Mouse (Mus musculus) left cerebral cortex, adult 18-20 months (tissue): ENCODE measurements around the gene Nckap5l. TPM values are rescaled to one million over a fixed set of nuclear protein-coding genes. Genes with fewer than 3 reads are reported as not detected.

ENCODE experiments used
- DNase-seq, 2 experiments: peaks; one replicate each; pipeline ENCODE4 v3.0.0; 2021 to 2022; ENCODE audit warnings: low spot score in 2 of 2, mixed read lengths in 1 of 2
- total RNA-seq, 2 experiments: library from RNA; stranded (reverse); gene quantifications; 2 replicates each; pipeline ENCODE4 v1.2.3; 2021

Nckap5l gene
- total RNA-seq, 2 experiments from 2014 or later, result 17.0 to 19.0 TPM

- no peak for DNase-seq
Measured at GRCm38 (mm10) chr15:99433081-99433718, 24.3 kb downstream of the Nckap5l start.

- DNase-seq, result no peak
Measured at GRCm38 (mm10) chr15:99431967-99432366, 25.6 kb downstream of the Nckap5l start.

DNA sequence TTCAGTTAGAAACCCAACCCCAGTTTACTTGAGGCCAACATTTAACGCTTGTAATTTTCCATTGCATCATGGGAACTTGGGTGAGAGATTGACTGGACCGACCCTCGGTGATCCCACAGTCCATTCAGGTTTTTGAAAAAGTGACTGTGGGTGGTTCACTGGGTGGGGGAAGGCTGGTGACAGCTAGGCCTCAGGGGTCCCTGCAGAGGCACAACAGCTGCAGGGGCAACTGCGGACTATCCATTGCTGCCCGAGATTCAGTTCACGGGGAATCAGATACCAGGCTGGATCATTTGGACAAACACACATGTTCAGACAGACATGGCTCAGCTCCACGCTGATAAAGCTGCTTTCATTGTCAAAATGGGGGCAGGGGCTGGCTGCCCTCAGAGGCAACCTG is 26.0 kb downstream of the Nckap5l start:
- DNase-seq, result no peak

- DNase-seq, result no peak
Measured at GRCm38 (mm10) chr15:99431063-99431462, 26.5 kb downstream of the Nckap5l start.

GRCm38 (mm10) chr15:99430394-99430793 is 27.2 kb downstream of the Nckap5l start:
- no peak for DNase-seq

- DNase-seq, result no peak
Measured at GRCm38 (mm10) chr15:99423884-99424283, 33.7 kb downstream of the Nckap5l start.

GRCm38 (mm10) chr15:99423131-99423530 is 34.4 kb downstream of the Nckap5l start:
- DNase-seq, result no peak

- DNase-seq, result no peak
Measured at GRCm38 (mm10) chr15:99422551-99422950, 35.0 kb downstream of the Nckap5l start.

DNA sequence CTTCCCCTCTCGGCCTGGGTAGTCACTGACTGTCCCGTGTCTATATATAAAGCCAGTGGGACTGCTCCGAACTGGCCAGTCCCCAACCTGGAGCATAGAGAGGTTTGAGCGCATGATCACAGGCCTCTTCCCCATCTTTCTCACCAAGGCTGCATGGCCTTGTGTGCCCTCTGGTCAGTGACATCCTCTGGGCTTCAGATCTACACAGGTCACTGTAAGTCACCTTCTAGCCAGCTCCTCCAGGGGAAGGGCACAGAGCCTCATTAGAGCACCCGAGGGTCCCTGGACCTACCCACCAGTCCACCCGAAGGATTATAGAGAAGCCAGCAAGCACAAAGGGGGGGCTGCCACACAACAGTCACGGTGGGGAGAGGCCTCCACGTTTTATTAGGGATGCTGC is 35.9 kb downstream of the Nckap5l start:
- DNase-seq, result no peak

DNA sequence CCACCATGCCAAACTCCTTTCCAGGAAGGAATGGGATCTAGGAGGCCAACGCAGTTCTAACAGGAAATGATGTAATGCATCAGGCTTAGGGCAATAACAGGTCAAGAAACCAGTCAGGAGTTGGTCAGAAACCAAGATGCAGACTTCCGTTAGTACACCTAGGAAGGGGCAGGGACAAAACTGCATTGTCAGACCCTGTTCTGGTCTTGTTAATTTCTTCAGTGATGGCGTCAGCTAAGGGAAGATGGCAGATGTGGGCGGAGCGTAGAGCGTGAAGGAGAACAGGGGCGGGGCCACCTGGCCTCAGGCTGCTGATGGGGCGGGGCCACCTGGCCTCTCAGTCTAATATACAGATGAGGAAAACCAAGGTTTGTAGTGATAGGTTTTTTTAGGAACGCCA is 36.4 kb downstream of the Nckap5l start:
- DNase-seq, result no peak

DNA sequence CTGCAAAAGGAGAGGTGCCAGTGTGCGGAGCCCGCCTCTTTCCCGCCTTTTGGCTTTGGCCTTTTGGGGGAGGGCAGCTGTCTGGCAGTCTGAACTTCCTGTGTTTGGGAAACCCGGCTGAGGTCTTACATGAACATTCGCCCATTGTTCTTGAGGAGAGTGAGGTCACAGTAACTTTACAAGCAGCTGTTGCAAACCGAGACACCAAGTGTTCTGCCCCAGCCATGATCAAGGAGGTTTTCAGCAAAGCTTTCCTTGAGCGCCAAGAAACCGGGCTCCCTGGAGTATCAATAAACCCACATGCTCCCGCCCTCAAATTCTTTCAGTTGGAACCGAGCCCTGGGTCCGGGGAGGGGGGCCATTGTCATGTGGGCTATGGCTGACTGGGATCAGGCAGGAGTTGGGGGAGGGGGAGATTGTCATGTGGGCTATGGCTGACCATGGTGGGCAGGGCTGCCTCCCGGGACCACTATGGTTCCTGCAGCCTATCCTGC is 37.0 kb downstream of the Nckap5l start:
- no peak for DNase-seq

GRCm38 (mm10) chr15:99420101-99420500 is 37.4 kb downstream of the Nckap5l start:
- no peak for DNase-seq

GRCm38 (mm10) chr15:99417692-99418271 is 39.8 kb downstream of the Nckap5l start:
- no peak for DNase-seq

GRCm38 (mm10) chr15:99416957-99417356 is 40.6 kb downstream of the Nckap5l start:
- DNase-seq, result no peak

- DNase-seq, result peak; percentile 70 to 85
Measured at GRCm38 (mm10) chr15:99416348-99416882, 41.1 kb downstream of the Nckap5l start.

GRCm38 (mm10) chr15:99415793-99416192 is 41.8 kb downstream of the Nckap5l start:
- DNase-seq, result peak in 1 of 2 experiments; percentile 56

GRCm38 (mm10) chr15:99411747-99412146 is 45.8 kb downstream of the Nckap5l start:
- peak in 1 of 2 experiments; percentile 32 for DNase-seq

GRCm38 (mm10) chr15:99408845-99409244 is 48.7 kb downstream of the Nckap5l start:
- no peak for DNase-seq

- no peak for DNase-seq
Measured at GRCm38 (mm10) chr15:99406986-99407570, 50.5 kb downstream of the Nckap5l start.

GRCm38 (mm10) chr15:99405150-99405549 is 52.4 kb downstream of the Nckap5l start:
- no peak for DNase-seq

DNA sequence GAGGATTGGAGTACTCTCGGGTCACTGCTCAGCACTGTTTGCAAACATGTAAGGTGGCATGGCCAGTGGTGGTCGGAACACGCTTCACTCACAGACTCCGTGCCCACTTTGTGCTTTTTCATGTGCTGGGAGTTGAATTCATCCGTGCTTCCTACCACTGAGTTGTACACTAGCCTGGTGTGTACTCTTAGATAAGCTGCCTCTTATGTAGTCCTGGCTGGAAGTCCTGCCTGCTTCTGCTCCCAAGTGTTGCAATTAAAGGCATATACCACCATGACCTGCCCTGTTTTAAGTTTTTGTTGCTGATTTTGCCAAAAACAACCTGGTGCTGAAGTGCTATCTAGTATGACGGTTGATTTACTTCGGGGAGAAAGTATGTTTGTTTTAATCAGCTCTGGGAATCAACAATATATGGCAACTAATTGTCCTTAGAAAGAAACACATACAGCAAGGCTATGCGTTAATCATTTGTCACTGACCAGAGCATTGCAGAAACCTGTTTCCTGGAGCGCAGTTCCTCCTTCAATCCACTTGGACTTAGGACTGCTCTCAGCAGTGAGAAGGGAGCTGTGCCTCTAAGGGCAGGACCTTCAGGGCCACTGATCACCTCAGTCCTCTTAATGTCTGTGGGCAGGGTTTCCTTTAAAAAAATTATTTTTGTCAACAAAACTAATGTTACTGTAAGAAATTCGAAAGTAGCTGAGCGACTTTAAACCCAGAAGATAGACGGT is 54.2 kb downstream of the Nckap5l start:
- no peak for DNase-seq

DNA sequence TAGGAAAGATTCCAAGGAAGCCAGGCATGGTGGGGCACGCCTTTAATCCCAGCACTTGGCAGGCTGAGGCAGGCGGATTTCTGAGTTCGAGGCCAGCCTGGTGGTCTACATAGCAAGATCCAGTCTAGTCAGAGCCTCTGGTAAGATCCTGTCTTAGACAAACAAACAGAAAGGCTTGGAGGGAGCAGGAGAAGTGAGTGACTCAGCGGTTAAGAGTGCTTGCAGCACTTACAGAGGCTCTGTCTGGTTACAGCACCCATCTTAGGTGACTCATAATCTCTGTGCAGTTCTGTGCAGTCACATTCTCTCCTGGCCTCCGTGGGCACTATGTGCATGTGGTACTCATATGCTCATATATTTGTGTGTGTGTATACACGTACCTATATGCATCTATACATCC is 56.9 kb downstream of the Nckap5l start:
- DNase-seq, result no peak
